11 mouse cellular contexts compared by ENCODE assay signal in genomic region chr12:118530514-118530913, GRCm38 (mm10).
DNase-seq lines count a peak whose midpoint lies in the region; ATAC-seq lines count a peak whose summit lies in the region.
"Had no signal": no experiment of that assay in that cellular context is flagged by ENCODE, and none has a peak within 500 bp of the region (broad histone marks: within the 10 kb centered on the region; RNA-seq: fewer than 3 reads in every experiment).

No protein-coding gene starts in this region.

- ATAC-seq in kidney, embryonic 15.5 days (replicated peaks; ENCODE audit: low FRiP score) = peak; percentile 74
- no peak for ATAC-seq in embryonic facial prominence, embryonic 14.5 days (ENCODE audit: low read depth)
- no peak for ATAC-seq in hindbrain, embryonic 13.5 days (ENCODE audit: low FRiP score)
- ATAC-seq in midbrain, embryonic 14.5 days (ENCODE audit: low FRiP score, low TSS enrichment) = no peak
- ATAC-seq in liver, embryonic 11.5 days (replicated peaks; ENCODE audit: low FRiP score) = no peak

- peaks cover 10% of the 10 kb centered on the region; the same call in 1 of the 2 replicates for H3K4me1 ChIP-seq in kidney, embryonic 15.5 days
- H3K4me1 ChIP-seq in embryonic facial prominence, embryonic 14.5 days (ENCODE audit: control insufficient read depth, insufficient read depth, low read length) = peaks cover 10% of the 10 kb centered on the region
- peaks cover 15% of the 10 kb centered on the region for H3K4me1 ChIP-seq in hindbrain, embryonic 13.5 days (replicated peaks)
- H3K4me1 ChIP-seq in midbrain, embryonic 14.5 days (ENCODE audit: control insufficient read depth, insufficient read depth, low read length) = peaks cover 15% of the 10 kb centered on the region
- no peaks in the 10 kb centered on the region for H3K4me1 ChIP-seq in liver, embryonic 11.5 days (replicated peaks; ENCODE audit: control insufficient read depth, insufficient read depth, low read length)

- peaks cover 42% of the 10 kb centered on the region for H3K27me3 ChIP-seq in kidney, embryonic 15.5 days
- peaks cover 41% of the 10 kb centered on the region for H3K27me3 ChIP-seq in embryonic facial prominence, embryonic 14.5 days (replicated peaks; ENCODE audit: control insufficient read depth, insufficient read depth, low read length)
- H3K27me3 ChIP-seq in hindbrain, embryonic 13.5 days = peaks cover 70% of the 10 kb centered on the region
- H3K27me3 ChIP-seq in midbrain, embryonic 14.5 days (ENCODE audit: control insufficient read depth, insufficient read depth, low read length) = peaks cover 23% of the 10 kb centered on the region
- peaks cover 35% of the 10 kb centered on the region for H3K27me3 ChIP-seq in liver, embryonic 11.5 days (replicated peaks; ENCODE audit: control insufficient read depth, insufficient read depth, low read length)

- H3K9me3 ChIP-seq in kidney, embryonic 15.5 days (replicated peaks) = no peaks in the 10 kb centered on the region
- H3K9me3 ChIP-seq in embryonic facial prominence, embryonic 14.5 days (ENCODE audit: control insufficient read depth, low read length) = no peaks in the 10 kb centered on the region
- H3K9me3 ChIP-seq in hindbrain, embryonic 13.5 days = no peaks in the 10 kb centered on the region
- no peaks in the 10 kb centered on the region for H3K9me3 ChIP-seq in midbrain, embryonic 14.5 days (ENCODE audit: control insufficient read depth, low read length)
- H3K9me3 ChIP-seq in liver, embryonic 11.5 days (ENCODE audit: control insufficient read depth, low read length) = no peaks in the 10 kb centered on the region

- H3K4me2 ChIP-seq in kidney, embryonic 15.5 days = peak overlapping the region; percentile 56
- peak overlapping the region; percentile 47 for H3K4me2 ChIP-seq in embryonic facial prominence, embryonic 14.5 days (ENCODE audit: low read depth, low read length)
- H3K4me2 ChIP-seq in hindbrain, embryonic 13.5 days = peak overlapping the region; percentile 57
- peak overlapping the region; percentile 59 for H3K4me2 ChIP-seq in midbrain, embryonic 14.5 days (ENCODE audit: low read length)
- H3K4me2 ChIP-seq in liver, embryonic 11.5 days = no peak overlapping the region

- no peak overlapping the region for H3K9ac ChIP-seq in kidney, embryonic 15.5 days
- no peak overlapping the region for H3K9ac ChIP-seq in embryonic facial prominence, embryonic 14.5 days (ENCODE audit: low read depth, low read length)
- peak overlapping the region; percentile 62; the same call in 1 of the 2 replicates for H3K9ac ChIP-seq in hindbrain, embryonic 13.5 days
- peak overlapping the region; percentile 47; the same call in 1 of the 2 replicates for H3K9ac ChIP-seq in midbrain, embryonic 14.5 days (replicated peaks; ENCODE audit: low read length)
- no peak overlapping the region for H3K9ac ChIP-seq in liver, embryonic 11.5 days (ENCODE audit: low read depth, low read length)

- WGBS in kidney, embryonic 15.5 days = under 1% methylated on average over 10 of the region's 10 CpGs
- WGBS in embryonic facial prominence, embryonic 14.5 days = 5% methylated on average over 10 of the region's 10 CpGs
- WGBS in hindbrain, embryonic 13.5 days = 3% methylated on average over 10 of the region's 10 CpGs
- WGBS in midbrain, embryonic 14.5 days = 2% methylated on average over 10 of the region's 10 CpGs
- 6% methylated on average over 10 of the region's 10 CpGs for WGBS in liver, embryonic 11.5 days

- DNase-seq in kidney, postnatal 14 days = no peak
- DNase-seq in embryonic facial prominence, embryonic 14.5 days (ENCODE audit: low spot score) = no peak
- peak; percentile 17 for DNase-seq in midbrain, embryonic 14.5 days
- no peak for DNase-seq in adrenal gland, adult 18-20 months (ENCODE audit: low spot score in 2 of 2)
- DNase-seq in liver, embryonic 11.5 days (ENCODE audit: low spot score) = no peak
- DNase-seq in retina, embryonic 14.5 days (ENCODE audit: low spot score) = no peak
- DNase-seq: left cerebral cortex, postnatal 4 days; thymus, postnatal 14 days had no signal

- no peaks in the 10 kb centered on the region for H3K36me3 ChIP-seq in kidney, embryonic 15.5 days
- no peaks in the 10 kb centered on the region for H3K36me3 ChIP-seq in embryonic facial prominence, embryonic 14.5 days (ENCODE audit: control insufficient read depth, insufficient read depth, low read length)
- no peaks in the 10 kb centered on the region for H3K36me3 ChIP-seq in hindbrain, embryonic 13.5 days
- no peaks in the 10 kb centered on the region for H3K36me3 ChIP-seq in midbrain, embryonic 14.5 days (ENCODE audit: control insufficient read depth, insufficient read depth, low read length)
- no peaks in the 10 kb centered on the region for H3K36me3 ChIP-seq in liver, embryonic 11.5 days (ENCODE audit: control insufficient read depth, insufficient read depth, low read length)

- no peak overlapping the region for H3K27ac ChIP-seq in kidney, embryonic 15.5 days
- no peak overlapping the region for H3K27ac ChIP-seq in embryonic facial prominence, embryonic 14.5 days (replicated peaks; ENCODE audit: low read depth, low read length)
- H3K27ac ChIP-seq in hindbrain, embryonic 13.5 days = no peak overlapping the region
- H3K27ac ChIP-seq in midbrain, embryonic 14.5 days (replicated peaks; ENCODE audit: low read depth, low read length) = no peak overlapping the region
- H3K27ac ChIP-seq in liver, embryonic 11.5 days (ENCODE audit: low read depth, low read length) = no peak overlapping the region

- H3K4me3 ChIP-seq in kidney, embryonic 15.5 days (replicated peaks) = peak overlapping the region; percentile 20
- H3K4me3 ChIP-seq in embryonic facial prominence, embryonic 14.5 days (ENCODE audit: low read depth, low read length) = peak overlapping the region; percentile 24; the same call in 1 of the 2 replicates
- H3K4me3 ChIP-seq in hindbrain, embryonic 13.5 days = peak overlapping the region; percentile 36; the same call in 1 of the 2 replicates
- H3K4me3 ChIP-seq in midbrain, embryonic 14.5 days (replicated peaks; ENCODE audit: low read depth, low read length) = peak overlapping the region; percentile 32
- H3K4me3 ChIP-seq in liver, embryonic 11.5 days (ENCODE audit: low read depth, low read length) = no peak overlapping the region
- H3K4me3 ChIP-seq: erythroblast, embryonic 14.5 days had no signal

Comparison
In these comparisons a context has a peak if more than half of its experiments do, and no peak if none do; other contexts are left out.
1. H3K9ac ChIP-seq: peak in hindbrain, embryonic 13.5 days (single experiment) and midbrain, embryonic 14.5 days (single experiment); none in kidney, embryonic 15.5 days (single experiment), embryonic facial prominence, embryonic 14.5 days (single experiment) and liver, embryonic 11.5 days (single experiment).